Mouse (Mus musculus) heart, embryonic 15.5 days (tissue): ENCODE results near the gene Jakmip3. TPM values are rescaled to one million over a fixed set of nuclear protein-coding genes. Genes with fewer than 3 reads are reported as not detected.

Source experiments
- ATAC-seq: fragments of 200-750 bp; cut with Nextera tagmentation; replicated peaks from 2 replicates; pipeline ENCODE4 v1.8.0; 2017; ENCODE audit warnings: low read depth, moderate TSS enrichment; ENCODE audit not compliant: insufficient number of reproducible peaks, insufficient read depth, low FRiP score
- H3K27ac ChIP-seq: fragments of 300-500 bp; sonication (generic); 2 replicates; pipeline ENCODE4 v1.5.1; 2015; ENCODE audit warnings: mild to moderate bottlenecking, inconsistent platforms
- H3K27me3 ChIP-seq: fragments of 300-500 bp; sonication (generic); 2 replicates; pipeline ENCODE4 v1.6.1; 2015; ENCODE audit warnings: inconsistent platforms
- H3K36me3 ChIP-seq: fragments of 300-500 bp; sonication (generic); 2 replicates; pipeline ENCODE4 v1.6.1; 2015; ENCODE audit warnings: mild to moderate bottlenecking, inconsistent platforms
- H3K4me1 ChIP-seq: fragments of 300-500 bp; sonication (generic); replicated peaks from 2 replicates; pipeline ENCODE4 v1.6.1; 2015; ENCODE audit warnings: inconsistent platforms
- H3K4me2 ChIP-seq: fragments of 300-500 bp; sonication (generic); 2 replicates; pipeline ENCODE4 v1.6.1; 2015; ENCODE audit warnings: inconsistent platforms, mild to moderate bottlenecking, moderate library complexity
- H3K4me3 ChIP-seq: fragments of 300-500 bp; sonication (generic); 2 replicates; pipeline ENCODE4 v1.5.1; 2015; ENCODE audit warnings: mild to moderate bottlenecking, inconsistent platforms
- H3K9ac ChIP-seq: fragments of 300-500 bp; sonication (generic); 2 replicates; pipeline ENCODE4 v1.6.1; 2015; ENCODE audit warnings: mild to moderate bottlenecking, inconsistent platforms
- H3K9me3 ChIP-seq: fragments of 300-500 bp; sonication (generic); replicated peaks from 2 replicates; pipeline ENCODE4 v1.6.1; 2016; ENCODE audit warnings: inconsistent platforms
- WGBS: fragments of 180-500 bp; shearing (Covaris S2); methylation state at CpG from one replicate; pipeline ENCODE4 v1.1.7; 2015; ENCODE audit warnings: mixed read lengths; 5-methylcytosine and 5-hydroxymethylcytosine counted together
- polyA plus RNA-seq: library from polyadenylated mRNA; unstranded; fragments of >200 nt; fragmentation: Nextera tagmentation; extraction: Ambion mirVana; gene quantifications from 2 replicates; pipeline ENCODE4 v1.2.1, GENCODE M21; 2015

The Jakmip3 gene
- polyA plus RNA-seq, 1 experiment from 2014 or later, result not detected

DNA sequence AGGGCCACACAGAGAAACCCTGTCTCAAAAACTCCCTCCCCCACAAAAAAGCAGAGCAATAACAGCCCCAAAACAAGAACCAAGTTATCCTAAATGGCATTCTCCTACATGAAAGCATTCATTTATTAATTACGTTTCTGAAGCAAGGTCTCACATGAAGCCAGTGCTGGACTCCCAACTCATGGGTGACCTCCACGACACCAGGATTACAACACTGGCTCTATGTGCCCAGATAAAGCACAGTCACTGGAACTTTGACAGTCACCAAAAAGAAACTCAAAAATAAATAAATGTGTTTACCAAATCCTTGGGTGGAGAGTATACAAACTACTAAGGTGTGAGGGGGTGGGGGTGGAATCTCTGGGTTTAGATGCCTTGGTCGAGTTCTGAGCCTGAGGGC lies 26.9 kb upstream of the Jakmip3 start:
- Histone ChIP-seq H3K9ac (no peak overlapping the region), H3K9me3 (no peaks in the 10 kb centered on the region), H3K4me3 (no peak overlapping the region), H3K36me3 (no peaks in the 10 kb centered on the region), H3K4me2 (no peak overlapping the region), H3K27ac (no peak overlapping the region), H3K27me3 (no peaks in the 10 kb centered on the region), H3K4me1 (peaks cover 7% of the 10 kb centered on the region)
- no peak for ATAC-seq
- 72% methylated on average over 3 of the region's 3 CpGs for WGBS

DNA sequence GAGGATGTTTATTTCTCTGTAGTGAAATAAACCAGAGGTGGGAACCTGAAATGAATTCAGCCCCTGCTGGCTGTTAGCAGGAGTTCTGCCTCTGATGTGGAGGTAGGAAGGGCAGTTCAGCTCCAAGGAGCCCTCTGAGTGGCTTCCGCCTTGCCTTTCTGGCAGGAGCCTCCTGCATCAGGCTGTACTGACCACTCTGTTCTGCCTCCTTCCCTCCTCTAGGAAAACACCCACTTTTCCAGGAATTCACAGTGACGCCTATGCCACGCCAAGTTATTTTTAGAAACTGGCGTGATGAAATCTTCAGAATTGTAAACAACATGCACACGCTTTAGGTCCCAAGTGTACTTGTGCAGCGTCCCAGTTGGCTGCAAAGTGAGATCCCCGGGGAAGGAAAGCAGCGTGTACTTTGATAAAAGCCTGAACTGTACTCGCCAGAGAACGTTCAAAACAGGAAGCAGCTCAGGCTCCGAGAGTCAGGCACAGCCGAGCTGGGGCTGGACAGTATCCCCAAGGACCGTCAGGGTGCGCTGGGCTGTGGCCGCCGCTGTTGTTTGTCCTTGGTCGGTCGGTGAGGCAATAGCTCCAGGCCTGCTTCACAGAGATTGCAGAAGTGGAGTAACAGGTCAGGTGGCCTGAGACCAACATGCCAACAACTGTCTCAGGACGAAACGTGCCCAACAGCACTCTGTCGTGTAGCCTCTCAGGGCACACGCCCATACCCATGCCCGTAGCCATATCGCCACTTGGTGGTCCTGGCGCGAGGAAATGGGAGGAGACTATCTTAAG lies 21.2 kb upstream of the Jakmip3 start:
- WGBS, result under 1% methylated on average over 26 of the region's 26 CpGs
- Histone ChIP-seq H3K27ac (peak overlapping the region; percentile 92), H3K4me1 (peaks cover 8% of the 10 kb centered on the region), H3K27me3 (no peaks in the 10 kb centered on the region), H3K36me3 (no peaks in the 10 kb centered on the region), H3K4me2 (peak overlapping the region; percentile 67), H3K9ac (peak overlapping the region; percentile 32), H3K9me3 (no peaks in the 10 kb centered on the region), H3K4me3 (peak overlapping the region; percentile 44)
- ATAC-seq, result peak; percentile 88

GRCm38 (mm10) chr7:138921611-138922010 lies 18.9 kb upstream of the Jakmip3 start:
- Histone ChIP-seq H3K9ac (no peak overlapping the region), H3K4me3 (no peak overlapping the region), H3K36me3 (no peaks in the 10 kb centered on the region), H3K4me2 (no peak overlapping the region), H3K9me3 (no peaks in the 10 kb centered on the region), H3K4me1 (peaks cover 8% of the 10 kb centered on the region), H3K27ac (no peak overlapping the region), H3K27me3 (no peaks in the 10 kb centered on the region)
- WGBS, result 88% methylated on average over 8 of the region's 8 CpGs
- no peak for ATAC-seq

DNA sequence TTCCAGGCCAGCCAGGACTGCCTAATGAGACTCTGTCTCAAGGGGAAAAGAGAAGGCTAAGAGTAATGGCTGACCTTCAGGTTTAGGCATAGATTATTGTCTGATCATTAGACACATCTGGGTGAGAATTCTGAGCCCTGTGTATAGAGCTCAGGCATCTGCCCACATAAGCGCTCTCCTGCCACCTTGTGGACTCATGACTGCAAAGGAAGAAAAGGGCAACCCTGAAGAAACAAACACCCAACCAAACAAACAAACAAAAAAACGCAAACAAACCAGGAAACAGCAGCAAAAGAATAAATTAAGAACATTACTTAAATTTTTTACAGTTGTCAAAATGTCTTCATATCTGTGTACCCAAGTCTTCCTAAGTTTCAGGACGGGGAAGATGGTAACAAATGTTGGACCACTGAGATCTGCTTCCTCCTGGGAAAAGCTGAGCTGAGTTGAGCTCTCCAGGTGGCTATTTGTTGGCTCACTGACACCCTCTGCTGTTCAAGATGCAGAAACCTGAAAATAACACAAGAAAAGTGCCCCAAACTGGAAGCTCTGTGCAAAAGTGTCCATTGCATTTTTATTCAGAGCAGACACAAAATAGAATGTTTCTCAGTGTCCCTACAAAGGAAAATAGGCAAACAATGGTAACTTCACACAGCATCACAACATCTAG lies 16.6 kb upstream of the Jakmip3 start:
- peaks cover 7% of the 10 kb centered on the region for H3K4me1 ChIP-seq
- H3K9me3 ChIP-seq, result no peaks in the 10 kb centered on the region
- H3K27ac ChIP-seq, result no peak overlapping the region
- no peak overlapping the region for H3K4me3 ChIP-seq
- ATAC-seq, result no peak
- no peaks in the 10 kb centered on the region for H3K36me3 ChIP-seq
- H3K27me3 ChIP-seq, result no peaks in the 10 kb centered on the region
- WGBS, result 6% methylated on average over 3 of the region's 3 CpGs
- no peak overlapping the region for H3K4me2 ChIP-seq
- H3K9ac ChIP-seq, result no peak overlapping the region

GRCm38 (mm10) chr7:138928456-138928855 lies 12.1 kb upstream of the Jakmip3 start:
- no peak overlapping the region for H3K9ac ChIP-seq
- no peaks in the 10 kb centered on the region for H3K27me3 ChIP-seq
- no peaks in the 10 kb centered on the region for H3K36me3 ChIP-seq
- no peaks in the 10 kb centered on the region for H3K4me1 ChIP-seq
- no peaks in the 10 kb centered on the region for H3K9me3 ChIP-seq
- H3K4me3 ChIP-seq, result no peak overlapping the region
- no peak for ATAC-seq
- WGBS, result 89% methylated on average over 4 of the region's 4 CpGs
- no peak overlapping the region for H3K4me2 ChIP-seq
- no peak overlapping the region for H3K27ac ChIP-seq

- ATAC-seq, result no peak
- H3K27ac ChIP-seq, result no peak overlapping the region
- no peak overlapping the region for H3K9ac ChIP-seq
- no peaks in the 10 kb centered on the region for H3K36me3 ChIP-seq
- no peaks in the 10 kb centered on the region for H3K4me1 ChIP-seq
- 82% methylated on average over 3 of the region's 3 CpGs for WGBS
- H3K27me3 ChIP-seq, result peaks cover 17% of the 10 kb centered on the region
- no peak overlapping the region for H3K4me2 ChIP-seq
- H3K4me3 ChIP-seq, result no peak overlapping the region
- H3K9me3 ChIP-seq, result no peaks in the 10 kb centered on the region
These were observed 6.0 kb upstream of the Jakmip3 start for GRCm38 (mm10) chr7:138934523-138934922.

DNA sequence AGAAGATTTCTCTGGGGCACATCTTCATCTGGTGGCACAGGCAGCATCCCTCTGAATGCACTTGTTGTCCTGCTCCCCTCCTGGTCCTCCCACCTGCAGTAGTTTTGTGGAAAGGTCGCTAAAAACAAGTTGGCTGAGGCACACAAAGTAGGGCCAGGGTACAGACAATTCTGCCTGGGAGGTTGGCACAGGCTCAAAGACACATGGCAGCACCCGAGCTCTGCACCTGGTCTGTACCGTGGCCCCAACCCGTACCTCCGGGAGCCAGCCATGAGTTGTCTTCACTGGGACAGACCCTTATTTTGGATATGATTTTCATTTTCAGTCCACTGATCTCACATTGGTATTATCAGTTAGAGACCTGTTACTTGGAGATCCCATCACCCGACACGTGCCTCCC lies 1.5 kb upstream of the Jakmip3 start:
- Histone ChIP-seq H3K4me3 (no peak overlapping the region), H3K9me3 (no peaks in the 10 kb centered on the region), H3K27me3 (peaks cover 61% of the 10 kb centered on the region), H3K27ac (no peak overlapping the region), H3K36me3 (no peaks in the 10 kb centered on the region), H3K4me2 (no peak overlapping the region), H3K9ac (no peak overlapping the region), H3K4me1 (peaks cover 13% of the 10 kb centered on the region)
- no peak for ATAC-seq
- WGBS, result 75% methylated on average over 7 of the region's 7 CpGs

- no peak for ATAC-seq
- 2% methylated on average over 17 of the region's 17 CpGs for WGBS
- Histone ChIP-seq H3K4me1 (peaks cover 13% of the 10 kb centered on the region), H3K9ac (peak overlapping the region; percentile 49), H3K27ac (no peak overlapping the region), H3K36me3 (no peaks in the 10 kb centered on the region), H3K9me3 (no peaks in the 10 kb centered on the region), H3K4me3 (peak overlapping the region; percentile 54), H3K27me3 (peaks cover 61% of the 10 kb centered on the region), H3K4me2 (peak overlapping the region; percentile 92)
These were observed 296 bp upstream of the Jakmip3 start for GRCm38 (mm10) chr7:138940256-138940611.

DNA sequence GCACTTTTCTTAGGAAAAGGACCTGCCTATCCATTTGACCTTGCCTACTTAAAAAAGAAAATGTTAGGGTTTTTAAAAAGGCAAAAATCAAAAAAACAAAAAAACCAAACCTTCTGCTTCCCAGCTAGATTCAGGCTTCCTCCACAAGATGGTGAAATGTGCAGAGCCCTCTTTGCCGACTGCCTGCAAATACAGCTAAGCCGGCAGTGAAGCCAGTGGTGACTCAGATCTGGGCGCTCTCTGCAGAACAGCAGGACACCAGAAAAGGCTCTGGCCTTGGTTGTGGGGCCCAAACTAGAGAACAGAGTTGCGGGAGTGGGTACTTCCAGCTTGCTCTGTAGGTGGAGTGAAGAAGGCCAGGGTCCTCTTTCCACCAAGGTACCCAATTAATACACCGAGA lies 1.0 kb downstream of the Jakmip3 start:
- Histone ChIP-seq H3K9ac (no peak overlapping the region), H3K4me1 (peaks cover 13% of the 10 kb centered on the region), H3K27me3 (peaks cover 61% of the 10 kb centered on the region), H3K27ac (no peak overlapping the region), H3K4me2 (peak overlapping the region; percentile 92; the same call in 1 of the 2 replicates), H3K4me3 (no peak overlapping the region; the same call in 1 of the 2 replicates), H3K36me3 (no peaks in the 10 kb centered on the region), H3K9me3 (no peaks in the 10 kb centered on the region)
- WGBS, result 36% methylated on average over 5 of the region's 5 CpGs
- no peak for ATAC-seq

- Histone ChIP-seq H3K27me3 (peaks cover 61% of the 10 kb centered on the region), H3K27ac (no peak overlapping the region), H3K36me3 (no peaks in the 10 kb centered on the region), H3K9ac (no peak overlapping the region), H3K9me3 (no peaks in the 10 kb centered on the region), H3K4me3 (no peak overlapping the region), H3K4me1 (peaks cover 13% of the 10 kb centered on the region), H3K4me2 (no peak overlapping the region)
- 81% methylated on average over 1 of the region's 1 CpGs for WGBS
- ATAC-seq, result no peak
These were observed 1.8 kb downstream of the Jakmip3 start for GRCm38 (mm10) chr7:138942301-138942700.

- no peak for ATAC-seq
- no peak overlapping the region for H3K4me3 ChIP-seq
- WGBS, result 35% methylated on average over 3 of the region's 3 CpGs
- no peak overlapping the region for H3K27ac ChIP-seq
- H3K4me2 ChIP-seq, result no peak overlapping the region
- no peak overlapping the region for H3K9ac ChIP-seq
- H3K27me3 ChIP-seq, result peaks cover 32% of the 10 kb centered on the region
- no peaks in the 10 kb centered on the region for H3K9me3 ChIP-seq
- H3K4me1 ChIP-seq, result peaks cover 6% of the 10 kb centered on the region
- H3K36me3 ChIP-seq, result no peaks in the 10 kb centered on the region
These were observed 5.1 kb downstream of the Jakmip3 start for GRCm38 (mm10) chr7:138945668-138946067.

GRCm38 (mm10) chr7:138947741-138948140 lies 7.2 kb downstream of the Jakmip3 start:
- Histone ChIP-seq H3K4me2 (no peak overlapping the region), H3K4me3 (no peak overlapping the region), H3K27ac (no peak overlapping the region), H3K4me1 (no peaks in the 10 kb centered on the region), H3K27me3 (peaks cover 11% of the 10 kb centered on the region), H3K9ac (no peak overlapping the region), H3K36me3 (no peaks in the 10 kb centered on the region), H3K9me3 (no peaks in the 10 kb centered on the region)
- ATAC-seq, result no peak
- 84% methylated on average over 8 of the region's 8 CpGs for WGBS
